Mouse (Mus musculus): Measurements from ENCODE around the gene Rnh1. TPM values are rescaled to one million over a fixed set of nuclear protein-coding genes. Genes with fewer than 3 reads are reported as not detected.
A peak's percentile ranks its signal among the peaks of the same experiment; 100 is the strongest.

Gene Rnh1
- 26.5 and 43.0 TPM in 2 replicates for polyA plus RNA-seq (2012; ENCODE audit: insufficient read depth, low replicate concordance)

DNA sequence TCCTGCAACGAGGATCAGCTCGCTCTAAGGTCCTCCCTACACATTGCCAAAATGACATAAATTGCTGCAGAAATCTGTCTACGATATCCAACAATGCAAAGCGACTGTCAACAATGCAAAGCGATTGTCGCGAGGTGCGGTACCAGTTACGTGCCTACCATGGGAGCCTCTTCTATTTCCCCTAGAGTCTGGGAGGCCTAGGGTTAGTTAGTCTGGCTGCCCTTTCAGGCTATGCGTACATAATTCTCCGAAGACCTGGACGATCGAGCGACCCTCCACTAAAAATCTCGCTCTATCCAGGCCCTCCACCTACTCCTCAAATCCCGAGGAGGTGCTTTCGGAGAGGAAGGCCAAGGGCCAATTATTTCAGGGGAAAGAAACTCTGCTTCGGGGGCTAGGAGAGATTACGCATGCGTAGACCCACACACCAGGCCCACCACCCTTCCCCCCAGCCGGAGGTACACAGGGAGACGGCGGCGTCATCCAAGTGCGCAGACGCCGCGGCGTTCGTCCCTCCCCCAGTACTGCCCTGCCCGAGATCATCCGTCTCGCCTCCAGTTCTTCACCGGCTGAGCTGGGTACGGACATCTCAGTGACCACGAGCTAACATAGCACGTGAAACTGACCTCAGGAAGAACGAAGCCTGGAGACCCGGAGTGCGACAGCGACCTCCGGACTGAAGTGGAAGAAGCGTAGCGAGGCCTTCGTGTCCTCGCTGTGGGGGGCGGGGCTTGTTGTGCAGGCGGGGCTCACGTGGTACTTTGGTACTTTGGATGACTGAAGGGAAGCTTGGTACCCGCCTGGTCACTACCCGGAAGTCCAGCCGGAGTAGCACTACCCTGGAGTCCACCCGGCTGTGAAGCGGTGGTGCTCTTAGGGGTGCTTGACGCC is at the start of gene Rnh1:
Rnh1 (minus strand) TSS at position 742 of the 891 bp plus-strand sequence.
- TF ChIP-seq GATA1 (IDR thresholded peaks at IDR 0.05; ENCODE audit: borderline replicate concordance, low read length) (no peak), FLI1 (IDR thresholded peaks at IDR 0.05; ENCODE audit: low read length) (no peak)
- Histone ChIP-seq H3K27me3 (replicated peaks) (no peaks in the 10 kb centered on the region), H3K4me1 (peaks cover 59% of the 10 kb centered on the region), H3K36me3 (replicated peaks; ENCODE audit: low read length) (no peaks in the 10 kb centered on the region), H3K9me3 (no peaks in the 10 kb centered on the region), H3K4me3 (replicated peaks) (peak within 1 kb of the TSS; percentile 97)

DNA sequence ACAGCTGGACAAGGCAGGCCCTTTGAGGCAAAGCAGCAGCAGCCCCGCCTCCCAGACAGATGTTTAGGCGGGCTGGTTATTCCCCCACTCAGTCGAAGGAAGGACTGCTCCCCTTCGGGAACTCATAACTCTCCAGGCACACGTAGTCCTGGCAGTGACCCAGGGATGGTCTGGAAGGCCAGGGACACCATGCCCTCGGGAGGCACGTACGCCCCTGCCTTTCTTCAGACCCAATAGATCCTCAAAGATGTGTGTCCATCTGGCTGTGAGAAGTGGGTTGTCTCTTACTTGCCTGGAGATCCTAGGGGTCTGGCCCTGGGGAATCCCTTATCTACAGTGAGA is 49.4 kb upstream of the Rnh1 start:
- peak overlapping the region; percentile 99 for H3K4me3 ChIP-seq (replicated peaks)

DNA sequence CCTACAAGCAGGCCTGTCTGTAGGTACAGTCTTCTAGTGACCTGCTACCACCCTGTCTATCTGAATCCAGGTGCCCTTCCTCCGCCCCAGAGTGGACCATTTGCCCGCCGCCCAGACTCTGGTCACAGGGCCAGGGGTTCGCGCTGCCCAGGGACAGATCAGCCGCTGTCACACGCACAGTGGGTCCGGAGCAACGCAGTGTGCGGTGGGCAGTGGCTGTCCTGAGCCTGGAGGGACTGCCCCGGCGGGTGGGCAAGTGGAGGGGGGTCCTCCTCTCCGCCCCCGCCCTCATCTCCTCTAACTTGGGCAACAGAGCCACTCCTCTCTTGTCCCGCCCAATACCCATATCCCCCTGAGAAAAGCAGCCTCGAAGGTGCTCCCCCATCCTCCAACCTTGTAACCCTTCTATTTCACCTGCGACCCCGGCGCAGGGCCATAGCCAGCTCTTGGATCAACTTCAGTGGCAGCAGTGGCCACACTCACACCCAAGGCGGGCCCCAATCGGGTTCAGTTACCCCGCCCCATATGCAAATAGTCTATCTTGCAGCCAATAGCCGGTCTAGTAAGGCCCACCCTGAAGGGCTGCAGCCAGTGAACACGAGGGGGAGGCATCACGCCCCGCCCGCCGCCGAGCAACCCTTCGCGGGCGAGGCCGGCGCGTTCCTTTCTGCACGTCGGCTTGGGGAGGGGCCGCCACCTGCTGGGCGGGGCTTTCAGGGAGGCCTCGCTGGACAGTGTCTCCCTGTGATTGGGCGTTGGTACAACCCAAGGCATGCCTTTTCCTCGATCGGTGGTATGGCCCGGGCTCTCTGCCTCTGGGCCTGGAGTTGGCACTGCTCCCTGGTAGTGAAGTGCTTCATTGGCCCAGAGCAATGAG is 48.8 kb upstream of the Rnh1 start:
- peaks cover 71% of the 10 kb centered on the region for H3K4me1 ChIP-seq
- H3K9me3 ChIP-seq = no peaks in the 10 kb centered on the region
- peak overlapping the region; percentile 99 for H3K4me3 ChIP-seq (replicated peaks)
- H3K36me3 ChIP-seq (replicated peaks; ENCODE audit: low read length) = peaks cover 43% of the 10 kb centered on the region
- H3K27me3 ChIP-seq (replicated peaks) = no peaks in the 10 kb centered on the region
- TF ChIP-seq GATA1 (IDR thresholded peaks at IDR 0.05; ENCODE audit: borderline replicate concordance, low read length) (no peak), FLI1 (IDR thresholded peaks at IDR 0.05; ENCODE audit: low read length) (no peak)

More for the DNA sequence above, 49.4 kb upstream of the Rnh1 start:
- TF ChIP-seq GATA1 (IDR thresholded peaks at IDR 0.05; ENCODE audit: borderline replicate concordance, low read length) (no peak), FLI1 (IDR thresholded peaks at IDR 0.05; ENCODE audit: low read length) (no peak)
- Histone ChIP-seq H3K9me3 (no peaks in the 10 kb centered on the region), H3K36me3 (replicated peaks; ENCODE audit: low read length) (peaks cover 40% of the 10 kb centered on the region), H3K27me3 (replicated peaks) (no peaks in the 10 kb centered on the region), H3K4me1 (peaks cover 67% of the 10 kb centered on the region)

DNA sequence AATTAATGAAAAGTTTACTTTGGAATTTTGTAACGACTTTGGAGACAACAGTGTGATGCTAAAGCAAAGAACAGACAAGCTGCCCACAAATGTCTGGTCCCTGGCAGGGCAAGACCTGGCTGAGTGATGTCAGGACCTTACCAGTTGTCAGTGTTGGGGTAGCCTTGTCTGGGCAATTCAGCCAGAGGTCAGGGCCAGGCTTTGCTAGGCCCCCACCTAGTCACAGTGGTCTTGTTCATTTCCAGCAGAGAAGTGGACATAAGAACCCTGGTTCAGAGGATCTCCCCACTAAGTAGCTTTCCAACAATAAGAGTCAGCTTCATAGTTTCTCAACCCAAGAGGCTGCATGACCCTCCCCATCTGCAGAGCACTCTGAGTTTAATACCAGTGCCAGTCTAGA is 47.7 kb upstream of the Rnh1 start:
- no peaks in the 10 kb centered on the region for H3K27me3 ChIP-seq (replicated peaks)
- H3K4me1 ChIP-seq = peaks cover 79% of the 10 kb centered on the region
- peak overlapping the region; percentile 99 for H3K4me3 ChIP-seq (replicated peaks)
- no peaks in the 10 kb centered on the region for H3K9me3 ChIP-seq
- peaks cover 43% of the 10 kb centered on the region for H3K36me3 ChIP-seq (replicated peaks; ENCODE audit: low read length)
- no peak for TF ChIP-seq FLI1 (IDR thresholded peaks at IDR 0.05; ENCODE audit: low read length)
- TF ChIP-seq GATA1 (IDR thresholded peaks at IDR 0.05; ENCODE audit: borderline replicate concordance, low read length) = no peak

DNA sequence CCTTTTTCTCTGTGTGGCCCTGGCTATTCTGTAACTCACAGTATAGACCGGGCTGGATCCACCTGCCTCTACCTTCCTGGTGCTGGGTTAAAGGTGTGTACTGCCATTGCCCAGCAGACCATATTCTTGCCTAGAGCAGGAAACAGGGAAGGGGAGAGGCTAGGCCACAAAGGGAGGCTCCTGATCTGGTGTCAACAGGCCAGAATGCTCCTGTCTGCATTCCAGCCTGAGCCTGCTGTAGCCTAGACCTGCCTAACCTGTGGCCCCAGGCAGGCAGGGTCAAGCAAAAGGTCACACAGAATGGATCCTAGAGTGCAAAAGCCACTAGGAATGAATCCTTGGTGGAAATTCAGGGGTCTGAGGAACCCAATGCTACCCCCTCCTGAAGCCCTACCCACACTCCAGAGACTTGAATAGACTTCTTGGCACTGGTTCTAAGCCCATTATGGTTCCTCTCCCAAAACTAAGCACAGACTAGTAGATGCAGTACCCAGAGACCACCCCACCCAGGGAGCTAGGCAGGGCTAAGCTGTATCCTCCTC is 47.0 kb upstream of the Rnh1 start:
- H3K4me1 ChIP-seq = peaks cover 85% of the 10 kb centered on the region
- H3K27me3 ChIP-seq (replicated peaks) = no peaks in the 10 kb centered on the region
- H3K4me3 ChIP-seq (replicated peaks) = peak overlapping the region; percentile 99
- H3K36me3 ChIP-seq (replicated peaks; ENCODE audit: low read length) = peaks cover 43% of the 10 kb centered on the region
- TF ChIP-seq FLI1 (IDR thresholded peaks at IDR 0.05; ENCODE audit: low read length) = no peak
- TF ChIP-seq GATA1 (IDR thresholded peaks at IDR 0.05; ENCODE audit: borderline replicate concordance, low read length) = no peak
- H3K9me3 ChIP-seq = no peaks in the 10 kb centered on the region

DNA sequence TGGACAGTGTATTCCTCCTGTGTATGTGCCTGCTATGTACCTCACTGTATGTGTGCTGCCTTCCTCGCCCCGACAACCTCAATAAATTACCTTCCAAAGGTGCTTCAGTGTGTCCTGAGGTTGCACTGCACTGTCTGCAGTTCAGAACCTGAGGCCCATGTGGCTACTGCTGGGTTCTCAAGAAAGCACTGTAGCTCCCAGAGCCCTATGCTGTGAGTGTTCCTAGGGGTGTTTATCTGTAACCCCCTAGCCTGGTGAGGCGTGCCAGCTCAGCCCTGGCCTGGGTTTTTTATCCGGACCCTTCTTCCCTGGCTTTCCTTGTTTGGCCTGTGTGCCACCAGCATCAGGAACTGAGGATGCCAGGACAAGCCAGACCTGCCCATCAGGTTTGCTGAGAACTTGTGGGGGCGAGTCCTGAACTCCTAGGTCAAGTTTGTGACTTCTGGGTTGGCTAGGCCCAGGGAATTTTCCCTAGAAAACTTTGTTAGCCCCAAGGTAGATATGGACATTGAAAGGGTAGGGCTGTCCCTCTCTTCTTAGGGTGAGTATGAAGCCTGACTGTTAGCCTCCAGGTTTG is 46.0 kb upstream of the Rnh1 start:
- peaks cover 4% of the 10 kb centered on the region for H3K27me3 ChIP-seq (replicated peaks)
- peak overlapping the region; percentile 42 for H3K4me3 ChIP-seq (replicated peaks)
- peaks cover 43% of the 10 kb centered on the region for H3K36me3 ChIP-seq (replicated peaks; ENCODE audit: low read length)
- H3K4me1 ChIP-seq = peaks cover 88% of the 10 kb centered on the region
- H3K9me3 ChIP-seq = no peaks in the 10 kb centered on the region
- TF ChIP-seq FLI1 (IDR thresholded peaks at IDR 0.05; ENCODE audit: low read length) = no peak
- TF ChIP-seq GATA1 (IDR thresholded peaks at IDR 0.05; ENCODE audit: borderline replicate concordance, low read length) = no peak

DNA sequence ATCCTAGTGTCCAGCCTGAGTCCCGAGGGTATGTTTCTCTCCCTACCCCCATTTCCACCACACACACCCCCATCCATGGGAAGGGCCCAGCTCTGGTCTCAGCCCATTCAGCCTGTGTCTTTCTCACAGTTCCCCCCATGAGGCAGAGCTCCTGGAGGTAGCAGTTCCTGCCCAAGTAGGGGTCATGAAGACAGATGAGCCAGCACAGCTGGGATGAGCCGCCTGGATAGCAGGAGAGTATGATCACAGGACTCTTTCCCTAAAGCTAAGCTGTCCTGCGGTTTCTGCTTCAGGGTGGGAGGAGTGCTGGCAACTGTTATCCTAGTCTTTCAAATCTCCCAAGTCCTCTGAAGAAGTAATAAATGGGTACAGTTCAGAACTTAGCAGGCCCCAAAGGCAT is 45.5 kb upstream of the Rnh1 start:
- H3K27me3 ChIP-seq (replicated peaks) = peaks cover 9% of the 10 kb centered on the region
- peak overlapping the region; percentile 42 for H3K4me3 ChIP-seq (replicated peaks)
- peaks cover 90% of the 10 kb centered on the region for H3K4me1 ChIP-seq
- H3K36me3 ChIP-seq (replicated peaks; ENCODE audit: low read length) = peaks cover 43% of the 10 kb centered on the region
- no peaks in the 10 kb centered on the region for H3K9me3 ChIP-seq
- TF ChIP-seq FLI1 (IDR thresholded peaks at IDR 0.05; ENCODE audit: low read length) = no peak
- no peak for TF ChIP-seq GATA1 (IDR thresholded peaks at IDR 0.05; ENCODE audit: borderline replicate concordance, low read length)

DNA sequence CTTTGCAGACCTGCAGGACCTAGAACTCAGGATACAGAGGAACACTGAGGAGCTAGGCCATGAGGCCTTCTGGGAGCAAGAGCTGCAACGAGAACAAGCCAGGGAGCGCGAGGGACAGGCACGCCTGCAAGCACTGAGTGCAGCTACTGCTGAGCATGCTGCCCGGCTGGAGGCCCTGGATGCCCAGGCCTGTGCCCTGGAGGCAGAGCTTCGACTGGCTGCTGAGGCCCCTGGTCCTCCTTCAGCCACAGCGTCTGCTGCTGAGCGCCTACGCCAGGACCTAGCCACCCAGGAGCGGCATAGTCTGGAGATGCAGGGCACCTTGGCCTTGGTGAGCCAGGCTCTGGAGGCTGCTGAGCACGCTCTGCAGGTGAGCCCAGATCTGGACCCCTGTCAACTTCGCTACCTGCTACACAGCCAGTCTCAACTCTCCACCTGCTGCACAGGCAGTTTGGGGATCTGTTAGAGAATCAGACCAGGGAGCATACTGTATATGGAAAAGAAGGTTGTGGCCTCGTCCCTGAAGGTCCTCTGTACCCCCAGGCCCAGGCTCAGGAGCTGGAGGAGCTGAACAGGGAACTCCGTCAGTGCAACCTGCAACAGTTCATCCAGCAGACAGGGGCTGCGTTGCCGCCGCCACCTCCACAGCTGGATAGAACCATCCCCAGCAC is 44.8 kb upstream of the Rnh1 start:
- H3K27me3 ChIP-seq (replicated peaks) = peaks cover 13% of the 10 kb centered on the region
- peak overlapping the region; percentile 97 for H3K4me3 ChIP-seq (replicated peaks)
- TF ChIP-seq GATA1 (IDR thresholded peaks at IDR 0.05; ENCODE audit: borderline replicate concordance, low read length) (no peak), FLI1 (IDR thresholded peaks at IDR 0.05; ENCODE audit: low read length) (no peak)
- H3K36me3 ChIP-seq (replicated peaks; ENCODE audit: low read length) = peaks cover 43% of the 10 kb centered on the region
- no peaks in the 10 kb centered on the region for H3K9me3 ChIP-seq
- peaks cover 90% of the 10 kb centered on the region for H3K4me1 ChIP-seq

DNA sequence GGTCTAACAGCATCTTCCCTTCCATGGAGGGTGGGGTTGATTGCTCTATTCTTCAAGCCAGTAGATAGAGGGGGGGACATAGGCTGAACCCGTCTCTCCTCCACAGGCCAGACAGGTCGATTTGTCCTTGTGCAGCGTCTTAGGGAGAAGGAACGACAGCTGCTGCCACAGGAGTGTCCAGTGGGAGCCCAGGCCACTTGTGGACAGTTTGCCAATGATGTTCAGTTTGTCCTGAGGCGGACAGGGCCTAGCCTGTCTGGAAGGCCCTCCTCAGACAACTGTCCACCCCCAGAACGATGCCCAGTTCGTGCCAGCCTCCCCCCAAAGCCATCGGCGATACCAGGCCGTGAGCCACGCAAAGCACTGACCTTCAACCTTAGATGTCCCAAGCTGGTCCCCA is 44.2 kb upstream of the Rnh1 start:
- H3K9me3 ChIP-seq = no peaks in the 10 kb centered on the region
- peak overlapping the region; percentile 97 for H3K4me3 ChIP-seq (replicated peaks)
- peaks cover 89% of the 10 kb centered on the region for H3K4me1 ChIP-seq
- no peak for TF ChIP-seq FLI1 (IDR thresholded peaks at IDR 0.05; ENCODE audit: low read length)
- no peak for TF ChIP-seq GATA1 (IDR thresholded peaks at IDR 0.05; ENCODE audit: borderline replicate concordance, low read length)
- peaks cover 43% of the 10 kb centered on the region for H3K36me3 ChIP-seq (replicated peaks; ENCODE audit: low read length)
- peaks cover 18% of the 10 kb centered on the region for H3K27me3 ChIP-seq (replicated peaks)

All from megakaryocyte, embryonic 14.5 days (primary cell).